Mouse (Mus musculus): ENCODE data around the gene Arl15. TPM values are rescaled to one million over a fixed set of nuclear protein-coding genes. Genes with fewer than 3 reads are reported as not detected.

The Arl15 gene
- polyA plus RNA-seq, 1 experiment from 2014 or later, result 16.7 TPM

DNA sequence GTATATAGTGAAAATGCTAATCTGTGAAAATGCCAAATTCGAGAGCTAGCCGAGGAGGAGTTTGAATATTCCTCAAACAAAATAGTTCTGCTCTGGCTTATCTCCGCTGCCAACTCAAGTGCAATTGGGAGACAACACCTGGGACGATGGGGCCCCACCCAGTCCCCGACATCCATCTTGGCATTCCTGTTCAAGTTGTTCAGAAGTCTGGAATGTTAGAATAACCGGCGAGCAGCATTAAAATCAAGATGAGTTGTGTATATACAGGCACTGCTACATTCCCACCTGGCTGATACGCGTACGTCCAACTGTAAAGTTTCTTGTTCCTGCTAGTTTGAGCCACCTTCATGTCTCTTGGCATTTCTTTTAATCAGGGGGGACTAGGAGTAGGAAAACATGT lies 209.2 kb downstream of the Arl15 start:
- H3K9me3 ChIP-seq (ENCODE audit: control insufficient read depth, low read length), result no peaks in the 10 kb centered on the region
- no peak overlapping the region for H3K4me3 ChIP-seq (ENCODE audit: low read depth, low read length)
- H3K4me1 ChIP-seq (ENCODE audit: control insufficient read depth, insufficient read depth, low read length), result no peaks in the 10 kb centered on the region
- no peak overlapping the region for H3K9ac ChIP-seq (ENCODE audit: low read length)
- no peaks in the 10 kb centered on the region for H3K27me3 ChIP-seq (ENCODE audit: control insufficient read depth, insufficient read depth, low read length)
- no peak overlapping the region for H3K27ac ChIP-seq (replicated peaks; ENCODE audit: low read depth, low read length)
- DNase-seq (ENCODE audit: low spot score) (no peak), ATAC-seq (ENCODE audit: insufficient number of reproducible peaks, low FRiP score, low TSS enrichment, low read depth) (no peak)
- 91% methylated on average over 10 of the region's 10 CpGs for WGBS
- no peak overlapping the region for H3K4me2 ChIP-seq (ENCODE audit: low read depth, severe bottlenecking)
- no peaks in the 10 kb centered on the region for H3K36me3 ChIP-seq (ENCODE audit: control insufficient read depth, insufficient read depth, low read length)

DNA sequence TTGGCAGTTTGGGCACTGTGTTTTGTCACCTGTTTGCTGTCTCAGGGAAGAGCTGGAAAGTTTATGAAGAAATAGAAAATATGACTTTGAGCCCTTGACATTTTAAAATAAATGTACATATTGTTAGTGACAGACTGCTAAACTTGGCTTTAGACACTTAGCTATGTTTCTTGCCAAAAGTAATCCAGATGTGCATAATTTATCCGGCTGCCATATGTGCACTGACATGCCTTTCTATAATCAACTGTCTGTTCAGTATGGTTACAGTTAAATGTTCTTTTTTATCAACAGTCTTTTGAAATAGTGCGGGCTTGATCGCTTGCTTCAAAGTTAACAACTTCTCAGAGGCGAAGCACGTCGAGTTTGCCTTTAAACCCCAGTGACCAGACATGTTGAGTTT lies 209.9 kb downstream of the Arl15 start:
- H3K9me3 ChIP-seq (ENCODE audit: control insufficient read depth, low read length), result no peaks in the 10 kb centered on the region
- no peak overlapping the region for H3K9ac ChIP-seq (ENCODE audit: low read length)
- H3K27ac ChIP-seq (replicated peaks; ENCODE audit: low read depth, low read length), result no peak overlapping the region
- 91% methylated on average over 6 of the region's 6 CpGs for WGBS
- ATAC-seq (ENCODE audit: insufficient number of reproducible peaks, low FRiP score, low TSS enrichment, low read depth) (no peak), DNase-seq (ENCODE audit: low spot score) (no peak)
- no peaks in the 10 kb centered on the region for H3K36me3 ChIP-seq (ENCODE audit: control insufficient read depth, insufficient read depth, low read length)
- no peak overlapping the region for H3K4me3 ChIP-seq (ENCODE audit: low read depth, low read length)
- H3K27me3 ChIP-seq (ENCODE audit: control insufficient read depth, insufficient read depth, low read length), result no peaks in the 10 kb centered on the region
- H3K4me1 ChIP-seq (ENCODE audit: control insufficient read depth, insufficient read depth, low read length), result no peaks in the 10 kb centered on the region
- H3K4me2 ChIP-seq (ENCODE audit: low read depth, severe bottlenecking), result no peak overlapping the region

DNA sequence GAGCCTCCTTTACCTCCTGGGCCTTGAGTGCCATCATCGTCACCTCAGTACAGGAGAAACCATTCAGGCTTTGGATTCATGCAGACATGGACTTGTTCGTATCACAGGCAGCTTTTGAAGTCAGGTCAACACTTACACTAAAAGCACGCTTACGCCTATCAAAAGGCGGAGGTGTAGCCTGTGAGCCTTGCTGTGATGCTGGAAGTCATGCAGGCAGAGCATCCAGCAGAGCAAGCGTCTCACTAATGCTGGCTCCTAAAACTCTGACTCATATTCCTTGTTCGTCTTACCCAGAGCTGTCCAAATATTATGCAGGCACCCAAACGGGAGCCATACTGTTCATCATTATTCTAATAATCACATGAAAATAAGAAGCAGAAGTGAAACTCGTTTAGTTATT lies 215.5 kb downstream of the Arl15 start:
- Histone ChIP-seq H3K9me3 (ENCODE audit: control insufficient read depth, low read length) (no peaks in the 10 kb centered on the region), H3K4me3 (ENCODE audit: low read depth, low read length) (no peak overlapping the region), H3K9ac (ENCODE audit: low read length) (no peak overlapping the region), H3K4me1 (ENCODE audit: control insufficient read depth, insufficient read depth, low read length) (no peaks in the 10 kb centered on the region), H3K36me3 (ENCODE audit: control insufficient read depth, insufficient read depth, low read length) (no peaks in the 10 kb centered on the region), H3K4me2 (ENCODE audit: low read depth, severe bottlenecking) (no peak overlapping the region), H3K27me3 (ENCODE audit: control insufficient read depth, insufficient read depth, low read length) (no peaks in the 10 kb centered on the region), H3K27ac (replicated peaks; ENCODE audit: low read depth, low read length) (no peak overlapping the region)
- no peak for DNase-seq (ENCODE audit: low spot score)
- 69% methylated on average over 9 of the region's 9 CpGs for WGBS
- ATAC-seq (ENCODE audit: insufficient number of reproducible peaks, low FRiP score, low TSS enrichment, low read depth), result no peak

DNA sequence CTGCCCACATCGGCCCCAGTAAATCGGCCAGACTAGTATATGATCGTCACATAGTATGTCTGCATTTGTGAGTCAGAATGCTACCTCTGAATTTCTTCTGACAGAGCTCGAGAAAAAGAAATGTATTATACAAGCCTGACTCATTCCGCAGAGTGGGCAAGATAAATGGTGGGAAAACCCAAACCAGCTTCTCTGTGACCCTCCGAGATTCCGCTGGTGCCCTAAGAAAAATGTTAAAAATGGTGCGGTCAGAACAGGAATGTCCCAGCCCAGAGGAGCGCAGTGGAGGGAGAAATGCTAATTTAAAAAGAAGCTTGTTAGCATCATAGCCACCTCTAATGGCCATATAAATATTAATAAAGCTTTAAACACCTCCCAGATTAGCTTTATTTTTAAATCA lies 216.2 kb downstream of the Arl15 start:
- ATAC-seq (ENCODE audit: insufficient number of reproducible peaks, low FRiP score, low TSS enrichment, low read depth) (no peak), DNase-seq (ENCODE audit: low spot score) (no peak)
- H3K4me1 ChIP-seq (ENCODE audit: control insufficient read depth, insufficient read depth, low read length), result no peaks in the 10 kb centered on the region
- WGBS, result 82% methylated on average over 9 of the region's 9 CpGs
- H3K4me3 ChIP-seq (ENCODE audit: low read depth, low read length), result no peak overlapping the region
- H3K27me3 ChIP-seq (ENCODE audit: control insufficient read depth, insufficient read depth, low read length), result no peaks in the 10 kb centered on the region
- no peak overlapping the region for H3K9ac ChIP-seq (ENCODE audit: low read length)
- no peak overlapping the region for H3K4me2 ChIP-seq (ENCODE audit: low read depth, severe bottlenecking)
- no peaks in the 10 kb centered on the region for H3K9me3 ChIP-seq (ENCODE audit: control insufficient read depth, low read length)
- H3K27ac ChIP-seq (replicated peaks; ENCODE audit: low read depth, low read length), result no peak overlapping the region
- no peaks in the 10 kb centered on the region for H3K36me3 ChIP-seq (ENCODE audit: control insufficient read depth, insufficient read depth, low read length)

DNA sequence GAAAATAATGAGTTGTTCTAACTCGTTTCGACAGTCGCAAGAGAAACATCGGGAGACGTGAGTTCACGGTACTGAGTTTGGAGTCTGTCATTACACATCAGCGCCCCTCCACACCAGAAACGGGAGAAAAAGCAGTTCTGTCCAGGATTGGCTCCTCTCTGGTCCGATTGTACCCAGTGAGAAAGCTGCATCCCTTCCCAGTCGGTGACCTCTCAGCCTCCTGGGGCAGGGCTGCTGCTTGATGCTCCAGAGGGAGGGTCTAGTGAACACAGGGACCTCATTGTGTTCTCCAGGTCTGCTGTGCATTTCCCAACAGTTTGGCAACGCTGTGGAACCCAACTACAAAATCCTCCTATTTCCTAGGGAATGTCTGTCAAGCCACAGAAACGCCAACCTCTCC lies 216.7 kb downstream of the Arl15 start:
- Histone ChIP-seq H3K4me2 (ENCODE audit: low read depth, severe bottlenecking) (no peak overlapping the region), H3K36me3 (ENCODE audit: control insufficient read depth, insufficient read depth, low read length) (no peaks in the 10 kb centered on the region)
- ATAC-seq (ENCODE audit: insufficient number of reproducible peaks, low FRiP score, low TSS enrichment, low read depth), result no peak

DNA sequence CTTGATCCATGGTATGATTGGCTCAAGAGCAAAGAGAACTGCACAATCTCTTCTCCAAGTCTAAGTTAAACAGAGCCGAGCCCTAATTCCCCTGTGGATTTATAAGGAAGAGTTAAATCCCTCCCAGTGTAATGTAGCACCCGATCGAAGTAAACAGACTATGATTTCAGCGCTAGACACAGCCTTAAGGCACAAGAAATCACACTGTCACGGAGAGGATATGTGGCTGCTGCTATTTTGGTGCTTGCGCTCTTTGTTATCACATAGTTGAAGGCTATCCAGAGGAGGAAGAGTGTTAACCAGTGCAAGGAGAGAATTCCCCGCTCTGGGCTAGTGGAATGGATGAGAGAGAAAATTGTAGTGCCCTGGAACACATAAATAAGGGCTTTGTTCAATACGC lies 223.6 kb downstream of the Arl15 start:
- Histone ChIP-seq H3K36me3 (ENCODE audit: control insufficient read depth, insufficient read depth, low read length) (no peaks in the 10 kb centered on the region), H3K27ac (replicated peaks; ENCODE audit: low read depth, low read length) (no peak overlapping the region), H3K4me2 (ENCODE audit: low read depth, severe bottlenecking) (no peak overlapping the region), H3K4me1 (ENCODE audit: control insufficient read depth, insufficient read depth, low read length) (no peaks in the 10 kb centered on the region), H3K4me3 (ENCODE audit: low read depth, low read length) (no peak overlapping the region), H3K27me3 (ENCODE audit: control insufficient read depth, insufficient read depth, low read length) (no peaks in the 10 kb centered on the region), H3K9me3 (ENCODE audit: control insufficient read depth, low read length) (no peaks in the 10 kb centered on the region), H3K9ac (ENCODE audit: low read length) (no peak overlapping the region)
- WGBS, result 82% methylated on average over 8 of the region's 8 CpGs
- no peak for ATAC-seq (ENCODE audit: insufficient number of reproducible peaks, low FRiP score, low TSS enrichment, low read depth)
- no peak for DNase-seq (ENCODE audit: low spot score)

More for the DNA sequence above, 216.7 kb downstream of the Arl15 start:
- H3K9me3 ChIP-seq (ENCODE audit: control insufficient read depth, low read length), result no peaks in the 10 kb centered on the region
- no peaks in the 10 kb centered on the region for H3K27me3 ChIP-seq (ENCODE audit: control insufficient read depth, insufficient read depth, low read length)
- no peaks in the 10 kb centered on the region for H3K4me1 ChIP-seq (ENCODE audit: control insufficient read depth, insufficient read depth, low read length)
- H3K9ac ChIP-seq (ENCODE audit: low read length), result no peak overlapping the region
- no peak overlapping the region for H3K4me3 ChIP-seq (ENCODE audit: low read depth, low read length)
- no peak overlapping the region for H3K27ac ChIP-seq (replicated peaks; ENCODE audit: low read depth, low read length)
- 70% methylated on average over 12 of the region's 12 CpGs for WGBS
- peak; percentile 41 for DNase-seq (ENCODE audit: low spot score)

DNA sequence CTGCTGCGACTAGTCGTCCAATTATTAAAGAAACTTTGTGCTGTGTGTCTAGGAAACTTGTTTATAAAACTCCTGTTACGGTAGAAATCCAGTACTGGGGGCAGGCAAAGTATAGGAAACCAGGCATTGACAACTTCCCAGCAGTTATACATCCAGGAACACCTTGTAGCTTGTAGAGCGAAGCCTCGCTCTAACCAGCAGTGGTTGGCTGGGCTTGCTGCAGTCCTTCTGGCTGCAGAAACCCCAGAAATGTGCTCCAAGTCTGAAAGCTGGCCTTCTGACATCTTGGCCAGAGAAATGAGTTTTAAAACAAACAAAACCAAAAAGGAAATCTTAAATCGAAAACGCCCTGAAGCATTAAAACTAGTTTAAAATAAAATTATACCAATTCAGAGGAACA lies 229.2 kb downstream of the Arl15 start:
- Histone ChIP-seq H3K9me3 (ENCODE audit: control insufficient read depth, low read length) (no peaks in the 10 kb centered on the region), H3K27me3 (ENCODE audit: control insufficient read depth, insufficient read depth, low read length) (no peaks in the 10 kb centered on the region), H3K27ac (replicated peaks; ENCODE audit: low read depth, low read length) (no peak overlapping the region), H3K9ac (ENCODE audit: low read length) (no peak overlapping the region), H3K36me3 (ENCODE audit: control insufficient read depth, insufficient read depth, low read length) (no peaks in the 10 kb centered on the region), H3K4me2 (ENCODE audit: low read depth, severe bottlenecking) (no peak overlapping the region), H3K4me3 (ENCODE audit: low read depth, low read length) (no peak overlapping the region), H3K4me1 (ENCODE audit: control insufficient read depth, insufficient read depth, low read length) (no peaks in the 10 kb centered on the region)
- no peak for DNase-seq (ENCODE audit: low spot score)
- ATAC-seq (ENCODE audit: insufficient number of reproducible peaks, low FRiP score, low TSS enrichment, low read depth), result no peak
- 94% methylated on average over 7 of the region's 7 CpGs for WGBS

DNA sequence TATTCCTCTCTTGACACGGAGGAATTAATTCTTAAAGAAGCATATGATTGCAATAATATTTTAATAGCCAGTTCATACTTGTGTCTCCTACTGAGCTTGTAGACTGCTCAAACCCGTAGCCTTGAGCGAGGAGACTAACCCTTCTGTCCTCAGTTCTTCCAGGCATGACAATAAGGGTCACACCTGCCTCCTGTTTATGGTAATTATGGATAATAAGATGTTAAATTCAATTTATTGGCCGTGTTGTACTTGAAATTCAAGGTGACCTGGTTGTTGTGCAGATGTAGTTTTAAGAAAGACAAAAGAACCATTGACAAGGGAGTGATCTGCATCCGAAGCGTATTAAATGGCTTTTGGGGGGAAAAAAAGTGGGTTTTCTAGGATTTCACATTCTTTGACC lies 232.0 kb downstream of the Arl15 start:
- DNase-seq (ENCODE audit: low spot score), result no peak
- no peak overlapping the region for H3K9ac ChIP-seq (ENCODE audit: low read length)
- no peak overlapping the region for H3K4me3 ChIP-seq (ENCODE audit: low read depth, low read length)
- no peak for ATAC-seq (ENCODE audit: insufficient number of reproducible peaks, low FRiP score, low TSS enrichment, low read depth)
- H3K27ac ChIP-seq (replicated peaks; ENCODE audit: low read depth, low read length), result no peak overlapping the region
- H3K27me3 ChIP-seq (ENCODE audit: control insufficient read depth, insufficient read depth, low read length), result no peaks in the 10 kb centered on the region
- H3K9me3 ChIP-seq (ENCODE audit: control insufficient read depth, low read length), result no peaks in the 10 kb centered on the region
- H3K4me2 ChIP-seq (ENCODE audit: low read depth, severe bottlenecking), result no peak overlapping the region
- 80% methylated on average over 6 of the region's 6 CpGs for WGBS
- no peaks in the 10 kb centered on the region for H3K36me3 ChIP-seq (ENCODE audit: control insufficient read depth, insufficient read depth, low read length)
- H3K4me1 ChIP-seq (ENCODE audit: control insufficient read depth, insufficient read depth, low read length), result no peaks in the 10 kb centered on the region

DNA sequence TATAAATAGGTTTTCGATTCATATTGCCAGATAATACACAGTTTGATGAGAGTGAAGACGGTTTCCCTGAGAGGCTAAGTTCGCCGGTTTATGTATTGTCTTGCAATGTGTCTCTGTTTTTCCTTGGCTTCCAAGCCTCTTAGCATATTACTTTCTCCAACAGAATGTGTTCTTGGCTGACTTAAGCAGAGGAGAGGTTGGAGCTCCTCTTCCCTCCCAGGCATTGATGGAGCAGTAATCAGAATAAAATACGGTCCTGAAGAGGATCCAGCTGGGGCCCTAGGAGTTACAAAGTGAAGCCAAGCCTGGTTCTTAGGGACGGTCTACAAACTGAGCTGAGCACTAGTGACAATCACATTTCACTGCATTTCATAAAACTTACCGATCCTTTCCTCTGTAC lies 232.4 kb downstream of the Arl15 start:
- Histone ChIP-seq H3K9me3 (ENCODE audit: control insufficient read depth, low read length) (no peaks in the 10 kb centered on the region), H3K36me3 (ENCODE audit: control insufficient read depth, insufficient read depth, low read length) (no peaks in the 10 kb centered on the region), H3K4me1 (ENCODE audit: control insufficient read depth, insufficient read depth, low read length) (no peaks in the 10 kb centered on the region), H3K27me3 (ENCODE audit: control insufficient read depth, insufficient read depth, low read length) (no peaks in the 10 kb centered on the region), H3K4me3 (ENCODE audit: low read depth, low read length) (no peak overlapping the region), H3K27ac (replicated peaks; ENCODE audit: low read depth, low read length) (no peak overlapping the region), H3K4me2 (ENCODE audit: low read depth, severe bottlenecking) (no peak overlapping the region), H3K9ac (ENCODE audit: low read length) (no peak overlapping the region)
- 88% methylated on average over 7 of the region's 7 CpGs for WGBS
- ATAC-seq (ENCODE audit: insufficient number of reproducible peaks, low FRiP score, low TSS enrichment, low read depth), result no peak
- no peak for DNase-seq (ENCODE audit: low spot score)

Data from limb, embryonic 11.5 days (tissue).